Mouse (Mus musculus): ENCODE results near the gene Vps8.
"Not testable (repeated sequence)": the region's sequence is repeated elsewhere in the genome, so short reads cannot be mapped to it uniquely, and the experiment has no call there.

Gene Vps8

GRCm38 (mm10) chr16:21664633-21665363, 241.9 kb downstream of the Vps8 start:
- DNase-seq (ENCODE audit: low spot score in 2 of 2): no peak

GRCm38 (mm10) chr16:21665423-21665986, 242.6 kb downstream of the Vps8 start:
- DNase-seq (ENCODE audit: low spot score in 2 of 2): no peak

GRCm38 (mm10) chr16:21671878-21672277, 249.0 kb downstream of the Vps8 start:
- DNase-seq (ENCODE audit: low spot score in 2 of 2): no peak

GRCm38 (mm10) chr16:21673046-21673445, 250.1 kb downstream of the Vps8 start:
- not testable (repeated sequence) for DNase-seq (ENCODE audit: low spot score in 2 of 2)

- not testable (repeated sequence) for DNase-seq (ENCODE audit: low spot score in 2 of 2)
Observed at GRCm38 (mm10) chr16:21673651-21674050, 250.7 kb downstream of the Vps8 start.

- no peak for DNase-seq (ENCODE audit: low spot score in 2 of 2)
Observed at GRCm38 (mm10) chr16:21676791-21677190, 253.9 kb downstream of the Vps8 start.

GRCm38 (mm10) chr16:21687406-21687805, 264.5 kb downstream of the Vps8 start:
- DNase-seq (ENCODE audit: low spot score in 2 of 2): no peak

- no peak for DNase-seq (ENCODE audit: low spot score in 2 of 2)
Observed at GRCm38 (mm10) chr16:21689141-21689540, 266.2 kb downstream of the Vps8 start.

- no peak for DNase-seq (ENCODE audit: low spot score in 2 of 2)
Observed at GRCm38 (mm10) chr16:21690216-21690755, 267.4 kb downstream of the Vps8 start.

GRCm38 (mm10) chr16:21693981-21694462, 271.1 kb downstream of the Vps8 start:
- no peak for DNase-seq (ENCODE audit: low spot score in 2 of 2)
